Mouse (Mus musculus): ENCODE measurements at regions not wholly inside any gene's neighbourhood (a gene's known extent, or its start where the extent isn't known, plus 50 kb on each side); places are given as distances from the start of the nearest gene placed in this dataset.

- TF ChIP-seq USF1 (IDR thresholded peaks at IDR 0.05; ENCODE audit: low read depth) (no peak), CTCF (IDR thresholded peaks at IDR 0.05; ENCODE audit: control insufficient read depth, insufficient read depth, insufficient read length) (no peak), MAX (IDR thresholded peaks at IDR 0.05) (no peak), MYOD1 (IDR thresholded peaks at IDR 0.05; ENCODE audit: control insufficient read depth, insufficient read length, low read depth) (no peak), CEBPB (IDR thresholded peaks at IDR 0.05; ENCODE audit: low read depth) (no peak), MYOG (IDR thresholded peaks at IDR 0.05; ENCODE audit: control insufficient read depth, extremely low read depth, insufficient read length) (no peak), FOSL1 (IDR thresholded peaks at IDR 0.05; ENCODE audit: insufficient read depth, low read length, poor library complexity, severe bottlenecking) (no peak)
These were observed 309.4 kb downstream of the Gxylt1 start for GRCm38 (mm10) chr15:92965556-92965955.
